Mouse (Mus musculus) MEL (cell line): Measurements from ENCODE around the gene Fam98c.

Experiments used
- BHLHE40 ChIP-seq: IDR thresholded peaks from 2 replicates; pipeline ENCODE4 v1.6.1; 2012; ENCODE audit warnings: low read depth, mild to moderate bottlenecking, inconsistent platforms, low read length, improper control_type of control experiment, borderline replicate concordance
- CHD2 ChIP-seq: IDR thresholded peaks from 2 replicates; pipeline ENCODE4 v1.6.1; 2011; ENCODE audit warnings: low read length, improper control_type of control experiment
- CTCF ChIP-seq, 3 experiments: IDR thresholded peaks in 2 of 3; conservative IDR thresholded peaks in 1 of 3; 2 replicates each; pipeline ENCODE4 v1.5.1; 2011 to 2012; ENCODE audit warnings: low read length in 3 of 3, low read depth in 2 of 3, mild to moderate bottlenecking in 2 of 3, improper control_type of control experiment in 1 of 3, inconsistent platforms in 1 of 3, mixed read lengths in 1 of 3, moderate library complexity in 1 of 3; ENCODE audit not compliant: control insufficient read depth in 1 of 3, insufficient read depth in 1 of 3, poor library complexity in 1 of 3, severe bottlenecking in 1 of 3
- JUND ChIP-seq: IDR thresholded peaks from 2 replicates; pipeline ENCODE4 v1.6.1; 2011; ENCODE audit warnings: low read depth, mild to moderate bottlenecking, improper control_type of control experiment, low read length
- MAFK ChIP-seq: IDR thresholded peaks from 2 replicates; pipeline ENCODE4 v1.6.1; 2011; ENCODE audit warnings: low read depth, mild to moderate bottlenecking, low read length, improper control_type of control experiment, borderline replicate concordance
- POLR2A ChIP-seq, 2 experiments: IDR thresholded peaks; 2 replicates each; pipeline ENCODE4 v1.6.1; 2011 to 2012; ENCODE audit warnings: low read length in 2 of 2, mild to moderate bottlenecking in 2 of 2, control low read depth in 1 of 2, improper control_type of control experiment in 1 of 2, low read depth in 1 of 2, moderate library complexity in 1 of 2; ENCODE audit not compliant: control insufficient read depth in 1 of 2, insufficient read depth in 1 of 2, poor library complexity in 1 of 2
- POLR2AphosphoS2 ChIP-seq: IDR thresholded peaks from 2 replicates; pipeline ENCODE4 v1.6.1; 2011; ENCODE audit warnings: low read length, improper control_type of control experiment

GRCm38 (mm10) chr7:29118142-29118851 lies 37.7 kb downstream of the Fam98c start:
- TF ChIP-seq POLR2AphosphoS2 = no peak
- TF ChIP-seq CTCF (IDR thresholded peaks at IDR 0.05 in 2 of 3, conservative IDR thresholded peaks at IDR 0.05 in 1 of 3; ENCODE audit: control insufficient read depth in 1 of 3, insufficient read depth in 1 of 3, low read depth in 2 of 3, low read length in 3 of 3, poor library complexity in 1 of 3, severe bottlenecking in 1 of 3) = no peak
- no peak for TF ChIP-seq BHLHE40
- no peak for TF ChIP-seq JUND
- TF ChIP-seq POLR2A (IDR thresholded peaks at IDR 0.05; ENCODE audit: control insufficient read depth in 1 of 2, insufficient read depth in 1 of 2, low read depth in 1 of 2, low read length in 2 of 2, poor library complexity in 1 of 2) = no peak
- no peak for TF ChIP-seq CHD2
- TF ChIP-seq MAFK = no peak
